Mouse (Mus musculus) heart, postnatal 10 days (tissue): ENCODE measurements at regions not wholly inside any gene's neighbourhood (a gene's known extent, or its start where the extent isn't known, plus 50 kb on each side); places are given as distances from the start of the nearest gene placed in this dataset.
A peak's percentile ranks its signal among the peaks of the same experiment; 100 is the strongest.
"Not testable (repeated sequence)": the region's sequence is repeated elsewhere in the genome, so short reads cannot be mapped to it uniquely, and the experiment has no call there.

Experiments
- DNase-seq, 2 experiments: peaks; one replicate each; pipeline ENCODE4 v3.0.0; 2021
- intact Hi-C: fragments of 180-260 bp; cut with DNase I; formaldehyde crosslinking; loops from one replicate; pipeline ENCODE4 v1.15.1; 2025

- intact Hi-C loops, result loop anchor here (5.0 kb wide), 1 partner anchor 44 kb away; no protein-coding TSS in a partner anchor
- DNase-seq, result no peak
These were observed 450.9 kb downstream of the Tns1 start for GRCm38 (mm10) chr1:73673191-73673850.

- intact Hi-C loops, result loop anchor here (5.0 kb wide), 1 partner anchor 45 kb away; no protein-coding TSS in a partner anchor
- peak; percentile 89 to 90 for DNase-seq
These were observed 452.0 kb downstream of the Tns1 start for GRCm38 (mm10) chr1:73672239-73672638.

GRCm38 (mm10) chr1:73668691-73669090 is 455.6 kb downstream of the Tns1 start:
- no peak for DNase-seq
- intact Hi-C loops, result no loop called here

- no peak for DNase-seq
- intact Hi-C loops, result loop anchor here (5.0 kb wide), 1 partner anchor 74 kb away; no protein-coding TSS in a partner anchor
These were observed 460.7 kb downstream of the Tns1 start for GRCm38 (mm10) chr1:73663546-73663945.

- DNase-seq, result peak in 1 of 2 experiments; percentile 26
- intact Hi-C loops, result loop anchor here (10.0 kb wide), 1 partner anchor 450 kb away; no protein-coding TSS in a partner anchor
These were observed 479.2 kb downstream of the Tns1 start for GRCm38 (mm10) chr1:73645011-73645410.

- intact Hi-C loops, result loop anchor here (10.0 kb wide), 1 partner anchor 450 kb away; no protein-coding TSS in a partner anchor
- peak; percentile 58 to 60 for DNase-seq
These were observed 479.9 kb downstream of the Tns1 start for GRCm38 (mm10) chr1:73644394-73644793.

GRCm38 (mm10) chr1:73643431-73643830 is 480.8 kb downstream of the Tns1 start:
- intact Hi-C loops, result loop anchor here (10.0 kb wide), 1 partner anchor 449 kb away; no protein-coding TSS in a partner anchor
- DNase-seq, result no peak

- DNase-seq, result no peak
- intact Hi-C loops, result loop anchor here (10.0 kb wide), 1 partner anchor 448 kb away; no protein-coding TSS in a partner anchor
These were observed 481.5 kb downstream of the Tns1 start for GRCm38 (mm10) chr1:73642691-73643109.

GRCm38 (mm10) chr1:73641456-73641855 is 482.8 kb downstream of the Tns1 start:
- no peak for DNase-seq
- intact Hi-C loops, result loop anchor here (10.0 kb wide), 1 partner anchor 447 kb away; no protein-coding TSS in a partner anchor

GRCm38 (mm10) chr1:73640726-73641451 is 483.4 kb downstream of the Tns1 start:
- intact Hi-C loops, result loop anchor here (10.0 kb wide), 1 partner anchor 446 kb away; no protein-coding TSS in a partner anchor
- DNase-seq, result no peak

- intact Hi-C loops, result no loop called here
- DNase-seq, result no peak
These were observed 488.5 kb downstream of the Tns1 start for GRCm38 (mm10) chr1:73635709-73636108.

- no peak for DNase-seq
- intact Hi-C loops, result no loop called here
These were observed 489.4 kb downstream of the Tns1 start for GRCm38 (mm10) chr1:73634871-73635270.

- intact Hi-C loops, result no loop called here
These were observed 491.2 kb downstream of the Tns1 start for GRCm38 (mm10) chr1:73633071-73633470.

GRCm38 (mm10) chr1:73630363-73630762 is 493.9 kb downstream of the Tns1 start:
- intact Hi-C loops, result no loop called here
- no peak for DNase-seq

More at GRCm38 (mm10) chr1:73633071-73633470, 491.2 kb downstream of the Tns1 start:
- DNase-seq, result no peak

- intact Hi-C loops, result no loop called here
- no peak for DNase-seq
These were observed 498.9 kb downstream of the Tns1 start for GRCm38 (mm10) chr1:73625365-73625764.

GRCm38 (mm10) chr1:73621121-73621520 is 503.1 kb downstream of the Tns1 start:
- DNase-seq, result not testable (repeated sequence)

GRCm38 (mm10) chr1:73618551-73619170 is 505.6 kb downstream of the Tns1 start:
- peak; percentile 64 to 76 for DNase-seq
- intact Hi-C loops, result loop anchor here (2.0 to 10.0 kb wide), 5 partner anchors 208 to 894 kb away; no protein-coding TSS in a partner anchor

More at GRCm38 (mm10) chr1:73621121-73621520, 503.1 kb downstream of the Tns1 start:
- intact Hi-C loops, result not testable (repeated sequence)

GRCm38 (mm10) chr1:73593653-73594385 is 530.4 kb downstream of the Tns1 start:
- intact Hi-C loops, result no loop called here
- no peak for DNase-seq

GRCm38 (mm10) chr1:73591342-73592099 is 532.7 kb downstream of the Tns1 start:
- no peak for DNase-seq
- intact Hi-C loops, result no loop called here
